Mouse (Mus musculus) gastrocnemius, adult 2 months (tissue): ENCODE measurements at regions not wholly inside any gene's neighbourhood (a gene's known extent, or its start where the extent isn't known, plus 50 kb on each side); places are given as distances from the start of the nearest gene placed in this dataset.

Experiments
- DNase-seq: peaks from one replicate; pipeline ENCODE4 v3.0.0; 2022
- H3K27ac ChIP-seq: fragments of 200-600 bp; 2 replicates; pipeline ENCODE4 v1.8.1; 2022; ENCODE audit warnings: mild to moderate bottlenecking
- H3K4me3 ChIP-seq: fragments of 200-600 bp; 2 replicates; pipeline ENCODE4 v1.8.1; 2022; ENCODE audit warnings: mild to moderate bottlenecking, moderate library complexity
- CTCF ChIP-seq: fragments of 200-600 bp; IDR thresholded peaks from 2 replicates; pipeline ENCODE4 v1.8.1; 2022; ENCODE audit warnings: antibody characterized with exemption, mild to moderate bottlenecking, moderate library complexity
- intact Hi-C: fragments of 180-260 bp; cut with DNase I; formaldehyde crosslinking; loops from one replicate; pipeline ENCODE4 v1.15.1; 2025

DNA sequence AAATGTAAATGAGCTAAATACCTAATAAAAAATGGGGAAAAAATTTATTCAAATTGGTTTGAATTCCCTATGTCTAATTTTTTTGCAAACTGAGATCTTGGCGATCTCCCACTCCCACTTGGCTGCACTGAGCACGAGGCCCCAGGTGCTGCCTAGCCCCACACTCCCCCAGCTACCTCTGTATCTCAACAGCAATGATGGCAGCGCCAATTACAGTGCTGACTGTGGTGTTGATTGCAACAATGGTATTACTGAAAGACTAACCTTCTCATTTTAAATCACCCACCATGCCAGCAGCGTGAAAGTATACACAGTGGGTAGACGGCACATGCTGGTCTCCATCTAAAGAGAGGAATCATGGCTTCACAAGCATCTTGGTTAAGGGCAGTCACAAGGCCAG is 267.1 kb downstream of the Ipo11 start:
- Histone ChIP-seq H3K27ac (no peak overlapping the region), H3K4me3 (no peak overlapping the region)
- TF ChIP-seq CTCF: no peak
- intact Hi-C loops: no loop called here
- no peak for DNase-seq

DNA sequence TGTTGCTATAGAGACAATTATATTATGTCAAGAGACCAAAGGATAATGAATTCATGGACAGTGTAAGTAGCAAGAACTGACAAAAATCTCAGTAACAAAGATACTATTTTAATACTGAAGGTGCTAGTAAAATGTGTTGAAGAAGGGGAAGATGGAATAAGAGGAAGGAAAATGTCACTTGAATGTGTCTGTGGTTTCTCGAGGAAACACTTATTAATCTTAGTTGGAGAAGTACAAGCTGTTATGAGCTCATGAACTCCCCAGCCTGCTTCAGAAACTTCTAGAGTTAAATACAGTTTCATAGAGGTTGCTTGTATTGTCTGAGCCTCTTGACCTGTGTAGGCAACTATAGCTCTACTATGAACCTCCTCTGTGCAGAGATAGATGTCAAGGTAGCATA is 274.6 kb downstream of the Ipo11 start:
- intact Hi-C loops: no loop called here
- no peak for DNase-seq
- no peak overlapping the region for H3K4me3 ChIP-seq
- no peak for TF ChIP-seq CTCF
- H3K27ac ChIP-seq: no peak overlapping the region

- Histone ChIP-seq H3K4me3 (no peak overlapping the region), H3K27ac (no peak overlapping the region)
- no peak for DNase-seq
- no peak for TF ChIP-seq CTCF
- intact Hi-C loops: no loop called here
These were observed 287.4 kb downstream of the Ipo11 start for GRCm38 (mm10) chr13:106649363-106649762.

- TF ChIP-seq CTCF: no peak
- H3K27ac ChIP-seq: no peak overlapping the region
- DNase-seq: no peak
- H3K4me3 ChIP-seq: no peak overlapping the region
- intact Hi-C loops: no loop called here
These were observed 293.3 kb downstream of the Ipo11 start for GRCm38 (mm10) chr13:106643302-106643975.

- DNase-seq: no peak
- intact Hi-C loops: no loop called here
- no peak overlapping the region for H3K4me3 ChIP-seq
These were observed 297.9 kb downstream of the Ipo11 start for GRCm38 (mm10) chr13:106638706-106639385.

DNA sequence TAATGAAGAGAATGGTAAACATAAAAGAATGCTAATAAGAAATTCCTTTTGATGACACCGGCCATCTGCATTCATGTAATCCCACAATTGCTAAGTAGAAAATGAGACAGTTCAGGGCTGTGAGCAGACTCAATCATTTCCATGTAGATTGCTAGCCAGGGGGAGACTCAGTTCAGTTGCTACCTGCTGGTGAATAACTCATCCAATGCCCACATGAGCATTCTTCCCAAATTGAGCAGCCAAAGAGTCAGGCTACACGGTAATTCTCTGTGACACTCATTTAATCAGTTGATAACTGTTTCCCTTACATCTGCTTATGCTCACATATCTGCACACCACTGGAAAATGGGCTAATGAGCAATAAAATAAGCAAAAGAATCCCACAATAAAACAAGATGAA is 345.0 kb downstream of the Ipo11 start:
- H3K27ac ChIP-seq: no peak overlapping the region
- no peak overlapping the region for H3K4me3 ChIP-seq
- no peak for DNase-seq
- no peak for TF ChIP-seq CTCF
- intact Hi-C loops: no loop called here

More at GRCm38 (mm10) chr13:106638706-106639385, 297.9 kb downstream of the Ipo11 start:
- TF ChIP-seq CTCF: no peak
- no peak overlapping the region for H3K27ac ChIP-seq

- DNase-seq: no peak
- no peak overlapping the region for H3K27ac ChIP-seq
- no peak for TF ChIP-seq CTCF
- intact Hi-C loops: no loop called here
- H3K4me3 ChIP-seq: no peak overlapping the region
These were observed 368.9 kb downstream of the Ipo11 start for GRCm38 (mm10) chr13:106567658-106568359.

- Histone ChIP-seq H3K27ac (no peak overlapping the region), H3K4me3 (no peak overlapping the region)
- DNase-seq: no peak
- intact Hi-C loops: no loop called here
- no peak for TF ChIP-seq CTCF
These were observed 374.2 kb downstream of the Ipo11 start for GRCm38 (mm10) chr13:106562588-106562987.

DNA sequence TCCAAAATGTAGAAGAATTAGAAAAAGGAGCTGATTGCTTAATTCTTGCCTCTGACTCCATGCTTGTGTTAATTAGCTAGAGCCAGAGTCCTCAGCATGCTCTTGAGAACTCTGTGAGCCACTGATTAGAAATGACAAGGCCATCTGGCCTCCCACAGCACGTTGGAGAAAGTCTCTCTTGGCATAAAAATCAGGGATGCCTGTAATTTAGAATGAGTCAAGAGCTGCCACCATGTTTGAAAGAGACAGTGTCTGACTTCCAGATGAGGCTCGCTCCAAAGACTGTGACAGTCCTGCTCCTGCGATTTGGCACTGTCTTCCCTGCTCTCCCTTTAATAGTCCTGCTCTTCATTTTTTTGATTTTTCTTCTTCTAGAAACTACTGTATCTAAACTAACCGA is 374.6 kb downstream of the Ipo11 start:
- intact Hi-C loops: no loop called here
- no peak for TF ChIP-seq CTCF
- DNase-seq: no peak
- H3K27ac ChIP-seq: no peak overlapping the region
- no peak overlapping the region for H3K4me3 ChIP-seq

GRCm38 (mm10) chr13:106525406-106526206 is 411.2 kb downstream of the Ipo11 start:
- intact Hi-C loops: no loop called here
- Histone ChIP-seq H3K27ac (no peak overlapping the region), H3K4me3 (no peak overlapping the region)
- DNase-seq: no peak
- no peak for TF ChIP-seq CTCF

- DNase-seq: no peak
- TF ChIP-seq CTCF: no peak
These were observed 422.1 kb downstream of the Ipo11 start for GRCm38 (mm10) chr13:106514510-106515169.

DNA sequence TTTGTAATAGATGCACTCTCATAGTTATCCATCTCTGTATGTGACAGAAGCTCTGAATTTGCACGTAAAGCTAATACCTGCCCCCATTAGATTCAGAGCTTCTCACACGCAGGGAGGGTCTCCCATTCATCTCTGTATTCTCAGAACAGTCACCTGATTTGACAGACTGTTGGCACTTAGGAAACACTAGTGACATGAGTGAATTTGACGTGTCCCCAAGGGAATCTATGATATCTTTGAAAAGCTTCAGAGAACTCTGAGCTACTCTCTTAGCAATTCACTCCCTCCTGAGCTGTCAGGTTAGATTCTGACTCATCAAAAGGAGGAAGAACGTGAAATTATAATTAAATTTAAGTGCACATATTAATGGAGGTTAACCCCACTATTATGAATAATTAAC is 423.1 kb downstream of the Ipo11 start:
- DNase-seq: no peak
- Histone ChIP-seq H3K4me3 (no peak overlapping the region), H3K27ac (no peak overlapping the region)
- no peak for TF ChIP-seq CTCF
- intact Hi-C loops: no loop called here

More at GRCm38 (mm10) chr13:106514510-106515169, 422.1 kb downstream of the Ipo11 start:
- Histone ChIP-seq H3K27ac (no peak overlapping the region), H3K4me3 (no peak overlapping the region)
- intact Hi-C loops: no loop called here
